Mouse (Mus musculus): ENCODE data around the gene Gm10181. TPM values are rescaled to one million over a fixed set of nuclear protein-coding genes. Genes with fewer than 3 reads are reported as not detected.

The Gm10181 gene
- polyA plus RNA-seq (2015; fragmentation: Nextera tagmentation; extraction: Ambion mirVana), result not detected in 2 replicates

GRCm38 (mm10) chr9:25089122-25089521 is at the start of gene Gm10181:
Gene Gm10181 (plus strand): TSS chr9:25089422.
- Histone ChIP-seq H3K4me1 (peaks cover 10% of the 10 kb centered on the region; the same call in 1 of the 2 replicates), H3K36me3 (no peaks in the 10 kb centered on the region), H3K4me2 (no peak within 1 kb of the TSS), H3K9me3 (no peaks in the 10 kb centered on the region), H3K27ac (replicated peaks) (no peak within 1 kb of the TSS), H3K9ac (no peak within 1 kb of the TSS), H3K4me3 (no peak within 1 kb of the TSS), H3K27me3 (replicated peaks) (no peaks in the 10 kb centered on the region)
- 73% methylated on average over 2 of the region's 2 CpGs for WGBS
- no peak for ATAC-seq (ENCODE audit: extremely low read depth, insufficient number of reproducible peaks, low FRiP score, low TSS enrichment)

- WGBS, result 22% methylated on average over 6 of the region's 6 CpGs
- no peak overlapping the region for H3K4me2 ChIP-seq
Measured at GRCm38 (mm10) chr9:25041665-25042064, 47.6 kb upstream of the Gm10181 start.

GRCm38 (mm10) chr9:25042162-25043111 is 46.8 kb upstream of the Gm10181 start:
- ATAC-seq (ENCODE audit: extremely low read depth, insufficient number of reproducible peaks, low FRiP score, low TSS enrichment), result no peak
- WGBS, result 64% methylated on average over 15 of the region's 15 CpGs
- peaks cover 18% of the 10 kb centered on the region for H3K4me1 ChIP-seq

More at GRCm38 (mm10) chr9:25041665-25042064, 47.6 kb upstream of the Gm10181 start:
- Histone ChIP-seq H3K36me3 (no peaks in the 10 kb centered on the region), H3K9me3 (no peaks in the 10 kb centered on the region), H3K9ac (no peak overlapping the region), H3K4me3 (no peak overlapping the region), H3K4me1 (peaks cover 18% of the 10 kb centered on the region), H3K27ac (replicated peaks) (no peak overlapping the region), H3K27me3 (replicated peaks) (no peaks in the 10 kb centered on the region)
- ATAC-seq (ENCODE audit: extremely low read depth, insufficient number of reproducible peaks, low FRiP score, low TSS enrichment), result no peak

GRCm38 (mm10) chr9:25044325-25044724 is 44.9 kb upstream of the Gm10181 start:
- WGBS, result 76% methylated on average over 3 of the region's 3 CpGs
- H3K4me3 ChIP-seq, result no peak overlapping the region
- peaks cover 19% of the 10 kb centered on the region for H3K4me1 ChIP-seq
- no peaks in the 10 kb centered on the region for H3K27me3 ChIP-seq (replicated peaks)
- no peak overlapping the region for H3K27ac ChIP-seq (replicated peaks)
- H3K36me3 ChIP-seq, result no peaks in the 10 kb centered on the region
- no peak overlapping the region for H3K9ac ChIP-seq
- no peak for ATAC-seq (ENCODE audit: extremely low read depth, insufficient number of reproducible peaks, low FRiP score, low TSS enrichment)
- no peak overlapping the region for H3K4me2 ChIP-seq
- no peaks in the 10 kb centered on the region for H3K9me3 ChIP-seq

More at GRCm38 (mm10) chr9:25042162-25043111, 46.8 kb upstream of the Gm10181 start:
- H3K36me3 ChIP-seq, result no peaks in the 10 kb centered on the region
- no peak overlapping the region for H3K4me2 ChIP-seq
- H3K9ac ChIP-seq, result no peak overlapping the region
- no peaks in the 10 kb centered on the region for H3K27me3 ChIP-seq (replicated peaks)
- H3K27ac ChIP-seq (replicated peaks), result no peak overlapping the region
- H3K9me3 ChIP-seq, result no peaks in the 10 kb centered on the region
- no peak overlapping the region for H3K4me3 ChIP-seq

GRCm38 (mm10) chr9:25048289-25048688 is 40.9 kb upstream of the Gm10181 start:
- Histone ChIP-seq H3K4me3 (no peak overlapping the region), H3K36me3 (no peaks in the 10 kb centered on the region), H3K27me3 (replicated peaks) (no peaks in the 10 kb centered on the region), H3K9ac (no peak overlapping the region), H3K9me3 (no peaks in the 10 kb centered on the region), H3K4me2 (peak overlapping the region; percentile 18; the same call in 1 of the 2 replicates), H3K4me1 (peaks cover 8% of the 10 kb centered on the region; the same call in 1 of the 2 replicates), H3K27ac (replicated peaks) (0 out of 2 replicates have a peak overlapping the region, but pooled peaks have one; percentile 6)
- WGBS, result 13% methylated on average over 2 of the region's 2 CpGs
- no peak for ATAC-seq (ENCODE audit: extremely low read depth, insufficient number of reproducible peaks, low FRiP score, low TSS enrichment)

- Histone ChIP-seq H3K36me3 (no peaks in the 10 kb centered on the region), H3K9me3 (no peaks in the 10 kb centered on the region), H3K27me3 (replicated peaks) (no peaks in the 10 kb centered on the region), H3K27ac (replicated peaks) (no peak overlapping the region), H3K4me2 (no peak overlapping the region), H3K9ac (no peak overlapping the region), H3K4me3 (no peak overlapping the region), H3K4me1 (peaks cover 8% of the 10 kb centered on the region; the same call in 1 of the 2 replicates)
- no peak for ATAC-seq (ENCODE audit: extremely low read depth, insufficient number of reproducible peaks, low FRiP score, low TSS enrichment)
- 52% methylated on average over 2 of the region's 2 CpGs for WGBS
Measured at GRCm38 (mm10) chr9:25048940-25049339, 40.3 kb upstream of the Gm10181 start.

GRCm38 (mm10) chr9:25051901-25052300 is 37.3 kb upstream of the Gm10181 start:
- no peaks in the 10 kb centered on the region for H3K27me3 ChIP-seq (replicated peaks)
- no peak; the same call in 1 of the 2 replicates for ATAC-seq (ENCODE audit: extremely low read depth, insufficient number of reproducible peaks, low FRiP score, low TSS enrichment)

GRCm38 (mm10) chr9:25055650-25056376 is 33.4 kb upstream of the Gm10181 start:
- no peak for ATAC-seq (ENCODE audit: extremely low read depth, insufficient number of reproducible peaks, low FRiP score, low TSS enrichment)
- Histone ChIP-seq H3K4me1 (peaks cover 4% of the 10 kb centered on the region; the same call in 1 of the 2 replicates), H3K36me3 (no peaks in the 10 kb centered on the region), H3K4me2 (no peak overlapping the region), H3K9me3 (no peaks in the 10 kb centered on the region), H3K27me3 (replicated peaks) (no peaks in the 10 kb centered on the region), H3K4me3 (no peak overlapping the region), H3K9ac (no peak overlapping the region), H3K27ac (replicated peaks) (no peak overlapping the region)

More at GRCm38 (mm10) chr9:25051901-25052300, 37.3 kb upstream of the Gm10181 start:
- H3K36me3 ChIP-seq, result no peaks in the 10 kb centered on the region
- no peak overlapping the region for H3K4me3 ChIP-seq
- H3K4me2 ChIP-seq, result no peak overlapping the region
- H3K27ac ChIP-seq (replicated peaks), result no peak overlapping the region
- 46% methylated on average over 4 of the region's 4 CpGs for WGBS
- H3K9ac ChIP-seq, result no peak overlapping the region
- H3K9me3 ChIP-seq, result no peaks in the 10 kb centered on the region
- H3K4me1 ChIP-seq, result peaks cover 8% of the 10 kb centered on the region; the same call in 1 of the 2 replicates

- H3K4me2 ChIP-seq, result no peak overlapping the region
- H3K9ac ChIP-seq, result no peak overlapping the region
- peaks cover 4% of the 10 kb centered on the region; the same call in 1 of the 2 replicates for H3K4me1 ChIP-seq
- ATAC-seq (ENCODE audit: extremely low read depth, insufficient number of reproducible peaks, low FRiP score, low TSS enrichment), result no peak
- no peak overlapping the region for H3K27ac ChIP-seq (replicated peaks)
- H3K36me3 ChIP-seq, result no peaks in the 10 kb centered on the region
- no peaks in the 10 kb centered on the region for H3K9me3 ChIP-seq
- no peak overlapping the region for H3K4me3 ChIP-seq
- WGBS, result 43% methylated on average over 2 of the region's 3 CpGs
- H3K27me3 ChIP-seq (replicated peaks), result no peaks in the 10 kb centered on the region
Measured at GRCm38 (mm10) chr9:25058726-25059125, 30.5 kb upstream of the Gm10181 start.

- ATAC-seq (ENCODE audit: extremely low read depth, insufficient number of reproducible peaks, low FRiP score, low TSS enrichment), result no peak
- 88% methylated on average over 1 of the region's 1 CpGs for WGBS
- H3K9me3 ChIP-seq, result no peaks in the 10 kb centered on the region
Measured at GRCm38 (mm10) chr9:25072666-25073065, 16.6 kb upstream of the Gm10181 start.

GRCm38 (mm10) chr9:25075977-25076376 is 13.2 kb upstream of the Gm10181 start:
- Histone ChIP-seq H3K9ac (no peak overlapping the region), H3K4me2 (peak overlapping the region; percentile 22)
- WGBS, result 16% methylated on average over 3 of the region's 3 CpGs

More at GRCm38 (mm10) chr9:25072666-25073065, 16.6 kb upstream of the Gm10181 start:
- Histone ChIP-seq H3K36me3 (no peaks in the 10 kb centered on the region), H3K4me1 (peaks cover 44% of the 10 kb centered on the region), H3K4me2 (no peak overlapping the region), H3K27me3 (replicated peaks) (no peaks in the 10 kb centered on the region), H3K9ac (no peak overlapping the region), H3K27ac (replicated peaks) (no peak overlapping the region), H3K4me3 (no peak overlapping the region)

More at GRCm38 (mm10) chr9:25075977-25076376, 13.2 kb upstream of the Gm10181 start:
- peak overlapping the region; percentile 85 for H3K27ac ChIP-seq (replicated peaks)
- H3K27me3 ChIP-seq (replicated peaks), result no peaks in the 10 kb centered on the region
- no peaks in the 10 kb centered on the region for H3K36me3 ChIP-seq
- H3K4me1 ChIP-seq, result peaks cover 44% of the 10 kb centered on the region
- no peak overlapping the region for H3K4me3 ChIP-seq
- ATAC-seq (ENCODE audit: extremely low read depth, insufficient number of reproducible peaks, low FRiP score, low TSS enrichment), result peak; percentile 66; the same call in 1 of the 2 replicates
- no peaks in the 10 kb centered on the region for H3K9me3 ChIP-seq
